Mouse (Mus musculus) CH12.LX (cell line): ENCODE data around the gene Cep44.
A peak's percentile ranks its signal among the peaks of the same experiment; 100 is the strongest.

Experiments used
- CHD2 ChIP-seq: IDR thresholded peaks from 2 replicates; pipeline ENCODE4 v1.6.1; 2011; ENCODE audit warnings: low read length, improper control_type of control experiment
- CTCF ChIP-seq, 2 experiments: IDR thresholded peaks in 1 of 2; conservative IDR thresholded peaks in 1 of 2; 2 replicates each; pipeline ENCODE4 v1.5.1; 2011 to 2012; ENCODE audit warnings: low read depth in 2 of 2, low read length in 2 of 2, improper control_type of control experiment in 1 of 2, inconsistent platforms in 1 of 2, mild to moderate bottlenecking in 1 of 2, moderate library complexity in 1 of 2
- EP300 ChIP-seq: IDR thresholded peaks from 2 replicates; pipeline ENCODE4 v1.6.1; 2011; ENCODE audit warnings: low read length, improper control_type of control experiment
- HCFC1 ChIP-seq: IDR thresholded peaks from 2 replicates; pipeline ENCODE4 v1.6.1; 2012; ENCODE audit warnings: low read depth, mild to moderate bottlenecking, inconsistent platforms, low read length, improper control_type of control experiment
- IRF4 ChIP-seq: IDR thresholded peaks from 2 replicates; pipeline ENCODE4 v1.6.1; 2014; ENCODE audit warnings: low read depth, mild to moderate bottlenecking, inconsistent platforms, low read length, improper control_type of control experiment
- JUN ChIP-seq: IDR thresholded peaks from 2 replicates; pipeline ENCODE4 v1.6.1; 2011; ENCODE audit warnings: low read depth, mild to moderate bottlenecking, low read length, improper control_type of control experiment, moderate library complexity; ENCODE audit not compliant: insufficient read depth
- MAX ChIP-seq: IDR thresholded peaks from 2 replicates; pipeline ENCODE4 v1.6.1; 2011; ENCODE audit warnings: low read length, improper control_type of control experiment
- MAZ ChIP-seq: IDR thresholded peaks from 2 replicates; pipeline ENCODE4 v1.6.1; 2012; ENCODE audit warnings: low read depth, mild to moderate bottlenecking, inconsistent platforms, low read length, improper control_type of control experiment, moderate library complexity
- MYC ChIP-seq: IDR thresholded peaks from 2 replicates; pipeline ENCODE4 v1.6.1; 2011; ENCODE audit warnings: low read depth, mild to moderate bottlenecking, improper control_type of control experiment, low read length
- NELFE ChIP-seq: IDR thresholded peaks from 2 replicates; pipeline ENCODE4 v1.6.1; 2011; ENCODE audit warnings: low read depth, low read length, improper control_type of control experiment
- NRF1 ChIP-seq: IDR thresholded peaks from 2 replicates; pipeline ENCODE4 v1.6.1; 2014; ENCODE audit warnings: low read depth, mild to moderate bottlenecking, inconsistent platforms, low read length, improper control_type of control experiment, moderate library complexity
- POLR2A ChIP-seq: IDR thresholded peaks from 2 replicates; pipeline ENCODE4 v1.6.1; 2011; ENCODE audit warnings: low read depth, mild to moderate bottlenecking, improper control_type of control experiment, low read length
- RCOR1 ChIP-seq: conservative IDR thresholded peaks from 2 replicates; pipeline ENCODE4 v1.6.1; 2012; ENCODE audit warnings: low read depth, mild to moderate bottlenecking, inconsistent platforms, low read length, improper control_type of control experiment
- USF2 ChIP-seq: conservative IDR thresholded peaks from 2 replicates; pipeline ENCODE4 v1.6.1; 2011; ENCODE audit warnings: low read depth, low read length, improper control_type of control experiment

DNA sequence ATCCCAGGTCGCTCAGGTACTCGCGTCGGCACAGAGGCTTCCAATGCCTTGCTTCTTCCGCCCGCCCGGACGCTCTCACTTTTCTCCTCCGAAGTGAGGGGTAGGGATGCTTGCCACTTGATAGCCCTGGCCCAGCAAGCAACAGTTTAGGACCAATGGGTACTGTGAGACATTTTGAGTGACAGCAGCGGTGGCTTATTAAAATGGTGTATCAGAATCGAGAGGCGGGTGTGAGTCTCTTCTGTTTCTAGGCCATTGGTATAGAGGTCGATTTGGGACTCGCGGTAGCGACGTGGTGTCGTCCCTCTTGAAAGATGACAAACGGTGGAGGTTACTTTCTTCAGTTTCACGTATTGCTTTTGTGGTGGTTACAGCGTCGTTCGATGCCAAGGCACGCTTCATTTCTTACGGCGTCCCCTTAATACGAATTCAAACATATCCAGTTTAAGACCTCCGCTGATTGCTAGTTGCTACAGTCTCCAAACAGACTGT lies 560 bp upstream of the Cep44 start:
- TF ChIP-seq MAX (no peak), CTCF (conservative IDR thresholded peaks at IDR 0.05 in 1 of 2, IDR thresholded peaks at IDR 0.05 in 1 of 2; ENCODE audit: low read depth in 2 of 2, low read length in 2 of 2) (no peak), POLR2A (peak; percentile 39), IRF4 (no peak), EP300 (no peak), CHD2 (peak; percentile 44; the same call in 1 of the 2 replicates), RCOR1 (no peak), JUN (no peak), HCFC1 (no peak), USF2 (no peak), MAZ (no peak), MYC (no peak), NRF1 (no peak), NELFE (no peak)
